Mouse (Mus musculus) adrenal gland, postnatal 10 days (tissue): ENCODE data around the gene Cops4. TPM values are rescaled to one million over a fixed set of nuclear protein-coding genes. Genes with fewer than 3 reads are reported as not detected.
A peak's percentile ranks its signal among the peaks of the same experiment; 100 is the strongest.

ENCODE experiments used
- DNase-seq: peaks from one replicate; pipeline ENCODE4 v3.0.0; 2021; ENCODE audit warnings: mixed read lengths
- total RNA-seq, 2 experiments: library from RNA; stranded (reverse); gene quantifications; 2 replicates each; pipeline ENCODE4 v1.2.3; 2021

Cops4 gene
- total RNA-seq, 2 experiments from 2014 or later, result 70.1 to 73.6 TPM

GRCm38 (mm10) chr5:100536638-100537037, 18.5 kb downstream of the Cops4 start:
- DNase-seq, result peak; percentile 32

GRCm38 (mm10) chr5:100546294-100547080, 28.4 kb downstream of the Cops4 start:
- no peak for DNase-seq

GRCm38 (mm10) chr5:100548236-100548635, 30.1 kb downstream of the Cops4 start:
- no peak for DNase-seq

GRCm38 (mm10) chr5:100549311-100549710, 31.2 kb downstream of the Cops4 start:
- no peak for DNase-seq

DNA sequence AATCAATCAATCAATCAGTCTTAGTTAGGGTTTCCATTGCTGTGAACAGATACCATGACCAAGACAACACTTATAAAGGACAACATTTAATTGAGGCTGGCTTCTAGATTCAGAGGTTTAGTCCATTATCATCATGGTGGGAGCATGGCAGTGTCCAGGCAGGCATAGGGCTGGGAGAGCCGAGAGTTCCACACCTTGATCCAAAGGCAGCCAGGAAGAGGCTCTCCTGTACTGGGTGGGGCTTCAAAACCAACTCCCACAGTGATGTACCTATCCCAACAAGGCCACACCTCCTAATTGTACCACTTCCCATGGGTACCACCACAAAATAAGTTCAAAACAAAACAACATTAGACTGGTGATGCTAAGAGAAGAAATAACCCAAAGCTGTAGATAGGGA, 32.0 kb downstream of the Cops4 start:
- DNase-seq, result no peak

- DNase-seq, result no peak
Observed at GRCm38 (mm10) chr5:100551952-100552351, 33.8 kb downstream of the Cops4 start.

DNA sequence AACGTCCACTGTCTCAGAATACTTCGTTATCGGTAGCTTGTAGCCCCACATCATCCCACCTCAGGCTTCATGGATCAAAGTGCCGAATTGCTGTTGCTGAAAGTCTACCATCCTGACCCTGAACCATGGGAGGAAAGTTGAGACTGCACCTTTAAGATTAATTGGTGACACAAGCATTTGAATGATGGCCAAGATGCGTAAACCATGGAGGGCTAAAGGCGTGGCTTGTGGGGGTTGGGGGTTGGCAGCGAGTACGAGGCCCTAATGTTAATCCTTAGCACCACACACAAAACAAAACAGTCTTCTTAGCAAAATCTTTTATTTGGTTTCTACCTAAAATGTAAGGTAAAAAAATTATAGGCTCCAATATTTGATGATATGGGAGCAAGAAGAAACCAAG, 35.3 kb downstream of the Cops4 start:
- no peak for DNase-seq

- DNase-seq, result no peak
Observed at GRCm38 (mm10) chr5:100557019-100557418, 38.9 kb downstream of the Cops4 start.

DNA sequence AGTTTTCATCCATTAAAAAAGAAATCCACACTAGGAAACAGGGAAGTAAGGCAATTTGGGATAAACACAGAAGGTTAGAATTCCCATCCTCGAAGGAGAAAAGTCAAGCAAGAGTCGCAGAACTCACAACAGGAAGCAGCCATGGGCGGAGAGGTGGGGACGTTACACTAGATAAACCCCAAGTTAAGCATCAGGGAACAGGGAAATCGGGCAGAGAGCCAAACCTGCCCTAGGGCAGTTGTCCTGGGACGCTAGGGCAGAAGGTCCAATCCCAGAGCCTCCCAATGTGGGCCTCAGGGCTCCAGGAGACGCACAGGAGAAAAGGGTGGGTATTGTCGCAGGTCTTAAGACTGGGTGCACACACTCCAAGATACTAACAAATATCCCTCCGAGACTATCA, 39.4 kb downstream of the Cops4 start:
- no peak for DNase-seq

DNA sequence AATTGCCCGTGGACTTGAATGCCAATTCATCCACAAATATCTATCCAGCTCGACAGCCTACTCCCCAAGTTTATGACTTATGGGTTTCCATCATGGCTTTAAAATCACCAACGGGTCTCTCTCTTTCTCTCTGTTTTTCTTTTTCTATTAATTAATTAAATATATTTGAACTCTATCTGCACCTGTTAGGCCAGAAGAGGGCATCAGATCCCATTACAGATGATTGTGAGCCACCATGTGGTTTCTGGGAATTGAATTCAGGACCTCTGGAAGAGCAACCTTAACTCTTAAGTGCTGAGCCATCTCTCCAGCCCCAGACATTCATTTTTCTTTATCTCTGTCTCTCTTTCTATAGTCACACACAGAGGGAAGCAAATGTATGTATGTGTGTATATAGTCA, 40.7 kb downstream of the Cops4 start:
- DNase-seq, result no peak

GRCm38 (mm10) chr5:100559357-100559756, 41.2 kb downstream of the Cops4 start:
- DNase-seq, result no peak

- DNase-seq, result no peak
Observed at GRCm38 (mm10) chr5:100562702-100563101, 44.6 kb downstream of the Cops4 start.

DNA sequence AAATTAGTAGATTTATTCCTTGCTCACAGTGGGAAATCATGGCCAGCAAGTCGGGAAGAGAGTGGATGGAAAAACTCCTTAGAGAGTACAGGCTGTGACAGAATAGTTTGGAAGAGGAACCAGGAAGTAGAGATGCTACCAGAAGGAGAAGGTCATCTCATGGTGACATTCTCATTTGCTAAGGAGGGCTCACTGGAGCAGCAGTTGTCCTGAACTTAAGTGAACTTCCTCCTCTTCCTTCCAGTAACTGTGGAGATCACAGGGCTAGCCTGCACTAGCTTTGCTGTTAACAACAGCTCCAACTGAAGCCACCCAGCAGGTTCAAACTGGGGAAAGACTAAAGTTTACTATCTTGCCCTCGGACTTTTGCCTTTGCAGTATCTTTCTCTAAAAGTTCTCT, 48.7 kb downstream of the Cops4 start:
- no peak for DNase-seq

DNA sequence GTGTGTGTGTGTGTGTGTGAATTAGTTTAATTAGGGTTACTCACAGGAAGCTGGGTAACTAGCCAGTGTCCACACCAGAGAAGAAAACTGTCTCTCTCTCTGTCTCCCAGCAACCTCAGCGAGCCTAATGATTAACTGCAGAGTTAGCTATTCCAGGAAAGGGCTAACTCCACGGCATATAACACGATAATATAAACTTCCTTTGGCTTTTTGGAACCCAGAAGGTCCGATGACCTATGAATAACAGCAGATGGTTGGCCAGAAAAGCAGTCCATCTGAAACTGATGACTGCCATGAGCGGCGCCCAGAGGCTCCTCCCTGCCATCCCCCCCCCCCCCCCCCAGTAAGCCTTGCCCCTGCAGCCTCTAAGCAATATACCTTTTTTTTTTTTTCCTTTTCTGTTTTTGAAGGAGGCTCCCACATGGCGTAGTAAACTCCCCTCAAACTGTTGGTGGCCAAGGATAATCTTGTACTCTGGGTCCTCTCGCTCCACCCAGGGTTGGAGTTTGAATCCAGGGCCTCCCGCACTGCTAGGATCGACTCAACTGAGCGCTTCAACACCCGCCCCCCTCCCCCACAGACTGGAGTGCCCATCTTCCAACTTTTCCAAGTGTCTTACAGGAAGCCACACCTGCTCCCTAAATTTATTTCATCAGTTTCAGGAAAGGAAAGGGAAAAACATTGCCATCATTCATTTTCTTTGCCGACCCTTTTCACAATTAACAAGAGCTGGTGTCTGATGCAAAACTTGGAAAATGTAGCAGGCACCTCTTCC, 49.3 kb downstream of the Cops4 start:
- DNase-seq, result no peak

DNA sequence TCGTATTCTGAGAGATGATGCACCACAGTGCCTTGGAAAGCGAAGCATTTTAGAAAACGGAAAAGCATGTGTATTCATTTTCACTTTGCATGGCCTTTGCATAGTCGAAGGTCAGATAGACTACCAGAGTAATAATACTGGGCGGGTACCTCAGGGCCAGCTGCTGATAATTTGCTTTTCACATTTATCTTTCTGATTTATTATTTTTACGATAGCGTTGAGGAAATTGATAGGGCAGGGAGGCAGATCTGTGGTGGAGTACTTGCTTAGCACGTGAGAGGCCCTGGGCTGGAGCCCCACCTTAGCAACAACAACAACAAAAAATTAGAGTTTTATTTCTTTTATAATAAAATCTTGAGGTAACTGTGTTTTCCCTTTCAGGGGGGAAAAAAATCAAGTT, 50.1 kb downstream of the Cops4 start:
- no peak for DNase-seq

DNA sequence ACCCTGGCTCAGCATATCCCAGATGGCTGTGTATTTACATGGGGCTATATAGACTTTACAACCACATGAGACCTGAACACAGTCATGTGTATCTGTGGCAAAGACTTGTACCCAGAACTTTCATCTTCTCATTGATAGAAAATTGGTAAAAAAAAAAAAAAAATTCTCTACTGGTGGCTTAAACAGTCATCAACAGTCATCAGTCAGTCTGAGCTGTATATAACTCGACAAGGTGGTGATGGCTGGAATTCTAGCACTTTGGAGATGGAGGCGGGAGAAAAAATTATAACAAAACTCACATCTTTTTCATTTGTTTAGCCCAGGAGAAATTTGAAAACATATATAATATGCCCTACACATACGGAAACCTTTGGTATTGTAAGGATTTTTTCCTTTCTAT, 50.7 kb downstream of the Cops4 start:
- DNase-seq, result no peak

GRCm38 (mm10) chr5:100569250-100569934, 51.3 kb downstream of the Cops4 start:
- DNase-seq, result no peak

GRCm38 (mm10) chr5:100569997-100570595, 52.0 kb downstream of the Cops4 start:
- no peak for DNase-seq

DNA sequence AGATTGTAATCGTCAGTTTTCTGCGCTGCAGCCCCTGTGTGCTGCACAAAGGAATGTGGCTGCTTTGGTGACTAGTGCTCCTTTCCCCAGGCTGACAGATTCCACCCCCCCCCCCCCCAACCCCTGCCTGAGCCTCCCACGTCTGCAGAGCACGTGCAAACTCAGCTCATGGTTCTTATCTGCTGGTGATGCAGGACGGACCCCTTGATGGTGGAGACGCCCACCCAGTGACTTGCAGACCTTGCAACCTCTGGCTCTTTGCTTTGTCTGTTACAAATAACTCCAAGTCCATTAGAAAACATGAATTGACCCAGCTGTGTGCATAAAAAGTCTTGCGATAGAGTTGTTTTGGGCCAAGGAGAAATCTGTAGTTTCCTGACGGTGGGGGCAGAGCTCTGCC, 52.6 kb downstream of the Cops4 start:
- no peak for DNase-seq

GRCm38 (mm10) chr5:100572069-100572468, 54.0 kb downstream of the Cops4 start, which contains the start of gene Plac8:
Plac8 (minus strand) TSS chr5:100572245.
- DNase-seq, result no peak

DNA sequence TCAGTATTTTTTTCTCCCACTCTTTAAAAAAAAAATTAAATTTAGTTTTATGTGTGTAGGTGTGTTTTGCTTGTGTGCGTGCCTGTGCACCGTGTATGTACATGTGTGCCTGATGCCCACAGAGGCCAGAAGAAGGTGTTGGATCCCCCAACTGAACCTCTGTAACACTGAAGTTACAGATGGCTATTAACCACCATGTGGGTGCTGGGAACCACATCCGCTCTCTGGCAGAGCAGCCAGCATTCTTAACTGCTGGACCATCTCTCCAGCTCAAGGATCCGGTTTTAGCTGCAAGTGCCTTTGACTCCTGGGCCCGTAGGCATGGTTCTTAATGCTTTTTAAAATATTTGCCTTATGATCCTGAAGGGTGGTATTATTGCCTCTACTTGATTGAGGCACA, 55.1 kb downstream of the Cops4 start:
- DNase-seq, result no peak

- no peak for DNase-seq
Observed at GRCm38 (mm10) chr5:100574771-100575170, 56.7 kb downstream of the Cops4 start.
